Mouse (Mus musculus) midbrain, embryonic 13.5 days (tissue): ENCODE results near the gene Ulk3. TPM values are rescaled to one million over a fixed set of nuclear protein-coding genes. Genes with fewer than 3 reads are reported as not detected.
A peak's percentile ranks its signal among the peaks of the same experiment; 100 is the strongest.

Experiments used
- ATAC-seq: fragments of 200-750 bp; cut with Nextera tagmentation; 2 replicates; pipeline ENCODE4 v1.8.0; 2017; ENCODE audit warnings: mild to moderate bottlenecking, moderate TSS enrichment, moderate library complexity
- H3K27ac ChIP-seq: fragments of 300-500 bp; sonication (generic); 2 replicates; pipeline ENCODE4 v1.5.1; 2015; ENCODE audit warnings: inconsistent platforms, mild to moderate bottlenecking, moderate library complexity
- H3K27me3 ChIP-seq: fragments of 300-500 bp; sonication (generic); 2 replicates; pipeline ENCODE4 v1.6.1; 2015; ENCODE audit warnings: mild to moderate bottlenecking, inconsistent platforms
- H3K36me3 ChIP-seq: fragments of 300-500 bp; sonication (generic); 2 replicates; pipeline ENCODE4 v1.6.1; 2015; ENCODE audit warnings: mild to moderate bottlenecking, inconsistent platforms
- H3K4me1 ChIP-seq: fragments of 300-500 bp; sonication (generic); replicated peaks from 2 replicates; pipeline ENCODE4 v1.6.1; 2015; ENCODE audit warnings: inconsistent platforms
- H3K4me2 ChIP-seq: fragments of 300-500 bp; sonication (generic); replicated peaks from 2 replicates; pipeline ENCODE4 v1.6.1; 2015; ENCODE audit warnings: moderate library complexity, mild to moderate bottlenecking, inconsistent platforms
- H3K4me3 ChIP-seq: fragments of 300-500 bp; sonication (generic); replicated peaks from 2 replicates; pipeline ENCODE4 v1.5.1; 2015; ENCODE audit warnings: mild to moderate bottlenecking, inconsistent platforms
- H3K9ac ChIP-seq: fragments of 300-500 bp; sonication (generic); replicated peaks from 2 replicates; pipeline ENCODE4 v1.6.1; 2015; ENCODE audit warnings: mild to moderate bottlenecking, inconsistent platforms
- H3K9me3 ChIP-seq: fragments of 300-500 bp; sonication (generic); 2 replicates; pipeline ENCODE4 v1.6.1; 2016; ENCODE audit warnings: mild to moderate bottlenecking, inconsistent platforms
- WGBS: fragments of 180-500 bp; shearing (Covaris S2); methylation state at CpG from one replicate; pipeline ENCODE4 v1.1.7; 2015; 5-methylcytosine and 5-hydroxymethylcytosine counted together
- polyA plus RNA-seq: library from polyadenylated mRNA; unstranded; fragments of >200 nt; fragmentation: Nextera tagmentation; extraction: Ambion mirVana; gene quantifications from 2 replicates; pipeline ENCODE4 v1.2.1, GENCODE M21; 2015

Ulk3 gene
- polyA plus RNA-seq, 1 experiment from 2014 or later = 23.5 TPM

DNA sequence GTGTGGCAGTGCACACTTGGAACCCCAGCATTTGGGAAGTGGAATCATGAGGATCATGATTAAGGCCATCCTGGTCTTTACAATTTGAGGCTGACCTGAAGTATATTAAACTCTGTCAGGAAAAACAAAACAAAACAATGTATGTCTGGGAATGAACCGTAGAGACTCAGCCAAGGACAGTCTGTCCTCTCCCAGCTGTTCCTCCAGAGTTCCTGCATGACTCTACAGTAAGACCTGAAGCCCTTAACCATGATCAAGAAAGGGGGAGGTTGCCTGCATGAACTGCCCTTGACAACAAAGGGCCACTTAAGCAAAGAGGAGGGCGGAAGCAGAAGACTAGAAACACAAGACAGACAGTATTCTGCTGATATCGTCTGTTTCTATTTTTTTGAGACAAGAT, 13.7 kb upstream of the Ulk3 start:
- Histone ChIP-seq H3K36me3 (peaks cover 55% of the 10 kb centered on the region), H3K4me2 (no peak overlapping the region), H3K27me3 (no peaks in the 10 kb centered on the region), H3K27ac (no peak overlapping the region), H3K4me3 (no peak overlapping the region), H3K9me3 (no peaks in the 10 kb centered on the region), H3K4me1 (no peaks in the 10 kb centered on the region), H3K9ac (no peak overlapping the region)
- 85% methylated on average over 3 of the region's 3 CpGs for WGBS
- no peak for ATAC-seq

DNA sequence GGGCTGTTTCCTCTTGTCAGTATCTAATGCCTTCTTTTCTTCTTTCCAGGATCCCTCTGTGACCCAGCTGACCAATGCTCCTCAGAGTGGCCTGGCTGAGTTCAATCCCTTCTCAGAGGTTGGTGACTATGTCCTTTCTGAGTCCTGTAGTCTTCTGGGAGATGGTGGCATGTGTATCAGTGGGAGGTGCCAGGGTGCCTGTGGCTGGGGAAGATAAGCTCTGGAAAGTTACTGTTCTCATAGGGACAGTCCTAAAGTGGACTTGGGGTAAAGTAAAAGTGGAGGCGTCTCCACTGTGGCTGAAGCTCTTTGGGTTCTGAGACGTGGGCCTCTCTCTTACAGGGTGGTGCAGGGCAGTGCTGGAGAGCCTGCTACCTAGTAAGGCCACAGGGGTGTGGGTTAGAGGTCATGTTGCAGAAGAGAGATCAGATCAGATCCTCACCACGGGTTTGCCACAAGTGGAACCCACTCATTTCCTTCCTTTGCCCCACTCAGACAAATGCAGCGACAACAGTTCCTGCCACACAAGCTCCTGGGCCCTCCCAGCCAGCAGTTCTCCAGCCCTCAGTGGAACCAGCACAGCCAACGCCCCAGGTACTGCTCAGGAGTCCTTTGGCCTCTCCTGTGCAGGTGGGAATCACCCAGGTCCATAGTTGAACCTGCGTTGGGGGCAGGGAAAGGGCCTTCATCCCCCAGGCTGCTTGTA, 12.0 kb upstream of the Ulk3 start:
- Histone ChIP-seq H3K4me3 (no peak overlapping the region), H3K4me2 (no peak overlapping the region), H3K9me3 (no peaks in the 10 kb centered on the region), H3K27me3 (no peaks in the 10 kb centered on the region), H3K36me3 (peaks cover 59% of the 10 kb centered on the region), H3K4me1 (no peaks in the 10 kb centered on the region), H3K9ac (no peak overlapping the region), H3K27ac (no peak overlapping the region)
- ATAC-seq = no peak
- 86% methylated on average over 6 of the region's 6 CpGs for WGBS

DNA sequence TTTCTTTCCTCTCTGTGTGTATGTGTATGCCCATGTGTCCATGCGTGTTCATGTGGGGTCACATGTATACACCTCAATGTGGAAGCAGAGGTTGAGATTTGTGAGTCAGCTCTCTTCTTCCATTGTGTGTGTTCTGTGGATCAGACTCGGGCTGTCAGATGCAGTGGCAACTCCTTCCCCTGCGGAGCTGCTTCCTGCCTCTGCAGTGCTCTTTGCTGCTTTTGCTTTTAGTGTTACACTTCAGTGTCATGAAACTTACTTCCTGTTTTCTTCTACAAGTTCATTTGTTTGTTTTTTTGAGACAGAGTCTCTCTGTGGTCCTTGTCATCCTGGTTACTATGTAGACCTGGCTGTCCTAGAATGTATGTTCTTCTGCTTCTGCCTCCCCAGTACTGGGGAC, 4.3 kb upstream of the Ulk3 start:
- no peak overlapping the region for H3K4me2 ChIP-seq
- H3K27ac ChIP-seq = no peak overlapping the region
- no peak overlapping the region for H3K9ac ChIP-seq
- 88% methylated on average over 3 of the region's 3 CpGs for WGBS
- H3K9me3 ChIP-seq = no peaks in the 10 kb centered on the region
- ATAC-seq = no peak
- H3K36me3 ChIP-seq = peaks cover 74% of the 10 kb centered on the region
- peaks cover 8% of the 10 kb centered on the region for H3K4me1 ChIP-seq
- H3K4me3 ChIP-seq = no peak overlapping the region
- H3K27me3 ChIP-seq = no peaks in the 10 kb centered on the region

DNA sequence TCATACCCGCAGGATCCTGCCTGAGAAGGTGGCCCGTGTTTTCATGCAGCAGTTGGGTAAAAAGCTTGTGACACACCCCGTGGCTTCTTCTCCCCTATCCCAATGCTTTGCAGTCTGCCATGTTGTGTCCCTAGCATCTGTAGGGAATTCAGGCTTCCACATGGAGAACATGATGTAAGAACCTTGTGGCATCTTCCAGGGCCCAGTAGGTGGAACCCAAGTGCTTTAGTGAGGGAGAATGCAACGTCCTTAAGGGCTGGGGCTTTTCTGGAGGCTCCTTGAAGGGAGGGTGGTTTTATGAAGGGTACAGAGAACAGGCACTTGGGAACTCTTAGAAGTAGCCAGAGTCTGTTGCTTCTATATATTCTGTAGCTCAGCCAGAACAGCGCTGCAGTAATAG, 1.5 kb downstream of the Ulk3 start:
- Histone ChIP-seq H3K27ac (no peak overlapping the region), H3K27me3 (no peaks in the 10 kb centered on the region), H3K4me3 (no peak overlapping the region), H3K4me1 (peaks cover 21% of the 10 kb centered on the region), H3K36me3 (peaks cover 56% of the 10 kb centered on the region), H3K4me2 (no peak overlapping the region), H3K9ac (no peak overlapping the region), H3K9me3 (no peaks in the 10 kb centered on the region)
- no peak for ATAC-seq
- 38% methylated on average over 5 of the region's 5 CpGs for WGBS

DNA sequence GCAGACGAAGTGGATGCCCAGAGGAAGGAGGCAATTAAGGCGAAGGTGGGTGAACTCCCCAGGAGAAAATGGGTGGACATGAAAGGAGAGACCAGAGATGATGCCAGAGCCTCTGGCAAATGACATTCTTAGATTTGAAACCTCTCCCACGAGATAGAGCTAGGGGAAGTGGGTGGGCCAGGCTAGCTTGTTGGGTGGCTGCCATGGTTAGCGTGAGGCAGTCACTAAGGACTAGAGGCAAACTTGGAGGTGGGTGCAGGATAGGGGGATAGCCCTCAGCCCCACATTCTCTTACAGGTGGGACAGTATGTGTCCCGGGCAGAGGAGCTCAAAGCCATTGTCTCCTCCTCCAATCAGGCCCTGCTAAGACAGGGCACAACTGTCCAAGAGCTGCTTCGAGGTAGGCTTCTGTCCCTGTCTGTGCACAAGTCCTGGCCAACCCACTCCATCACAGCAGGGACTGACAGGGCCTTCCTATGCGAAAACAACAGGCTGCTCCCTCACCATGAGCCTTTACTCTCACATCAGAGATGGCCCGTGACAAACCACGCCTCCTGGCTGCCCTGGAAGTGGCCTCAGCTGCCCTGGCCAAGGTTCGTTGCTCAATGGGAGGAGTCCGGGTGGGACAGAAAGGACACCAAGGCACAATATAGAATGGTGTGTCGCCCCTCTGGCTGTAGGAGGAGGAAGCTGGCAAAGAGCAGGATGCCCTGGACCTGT, 4.4 kb downstream of the Ulk3 start:
- Histone ChIP-seq H3K27ac (no peak overlapping the region), H3K36me3 (peaks cover 36% of the 10 kb centered on the region), H3K4me2 (no peak overlapping the region), H3K9ac (no peak overlapping the region), H3K9me3 (no peaks in the 10 kb centered on the region), H3K27me3 (no peaks in the 10 kb centered on the region), H3K4me3 (no peak overlapping the region), H3K4me1 (peaks cover 35% of the 10 kb centered on the region)
- WGBS = 52% methylated on average over 12 of the region's 12 CpGs
- no peak for ATAC-seq

DNA sequence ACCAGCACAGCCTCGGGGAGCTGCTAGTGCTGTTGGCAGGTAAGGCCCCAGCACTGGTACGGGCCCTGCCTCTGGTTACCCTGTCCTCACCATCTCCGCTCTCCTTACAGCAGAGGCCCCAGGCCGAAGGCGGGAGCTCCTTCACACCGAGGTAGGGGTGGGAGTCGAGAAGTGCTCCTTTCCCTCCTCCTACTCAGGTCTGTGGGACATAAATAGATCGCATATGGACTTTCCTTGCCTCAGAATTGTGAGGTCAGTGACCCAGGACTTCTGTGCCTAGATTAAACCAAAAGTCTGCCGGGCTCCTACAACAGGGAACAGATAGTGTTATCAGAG, 4.9 kb downstream of the Ulk3 start:
- no peak overlapping the region for H3K9ac ChIP-seq
- H3K4me2 ChIP-seq = no peak overlapping the region
- H3K9me3 ChIP-seq = no peaks in the 10 kb centered on the region
- no peak overlapping the region for H3K4me3 ChIP-seq
- H3K36me3 ChIP-seq = peaks cover 36% of the 10 kb centered on the region
- WGBS = 73% methylated on average over 9 of the region's 9 CpGs
- H3K27me3 ChIP-seq = no peaks in the 10 kb centered on the region
- H3K4me1 ChIP-seq = peaks cover 36% of the 10 kb centered on the region
- no peak for ATAC-seq
- H3K27ac ChIP-seq = no peak overlapping the region

DNA sequence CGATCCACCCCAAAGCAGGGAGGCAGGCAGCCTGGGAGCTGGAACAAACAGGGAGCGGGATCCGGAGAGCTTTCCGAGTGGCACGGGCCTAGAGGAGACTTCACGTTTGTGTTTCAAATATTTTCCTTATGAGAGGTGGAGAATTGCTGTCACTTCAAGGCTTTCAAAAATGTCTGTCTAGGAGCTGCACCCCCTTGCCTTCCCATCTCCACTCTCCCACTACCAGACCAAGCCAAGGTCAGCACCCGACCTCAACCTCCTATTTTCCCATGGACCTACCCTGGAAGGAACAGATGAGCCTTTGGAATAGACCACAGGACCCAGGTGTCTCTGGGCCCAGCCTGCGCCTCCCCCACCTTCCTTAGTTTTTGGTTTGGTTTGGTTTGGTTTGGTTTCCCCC, 8.0 kb downstream of the Ulk3 start:
- H3K27ac ChIP-seq = no peak overlapping the region
- H3K9ac ChIP-seq = no peak overlapping the region
- peaks cover 42% of the 10 kb centered on the region for H3K4me1 ChIP-seq
- no peak for ATAC-seq
- H3K4me3 ChIP-seq = no peak overlapping the region
- no peaks in the 10 kb centered on the region for H3K9me3 ChIP-seq
- no peak overlapping the region for H3K4me2 ChIP-seq
- no peaks in the 10 kb centered on the region for H3K27me3 ChIP-seq
- WGBS = 84% methylated on average over 8 of the region's 8 CpGs
- peaks cover 33% of the 10 kb centered on the region for H3K36me3 ChIP-seq

DNA sequence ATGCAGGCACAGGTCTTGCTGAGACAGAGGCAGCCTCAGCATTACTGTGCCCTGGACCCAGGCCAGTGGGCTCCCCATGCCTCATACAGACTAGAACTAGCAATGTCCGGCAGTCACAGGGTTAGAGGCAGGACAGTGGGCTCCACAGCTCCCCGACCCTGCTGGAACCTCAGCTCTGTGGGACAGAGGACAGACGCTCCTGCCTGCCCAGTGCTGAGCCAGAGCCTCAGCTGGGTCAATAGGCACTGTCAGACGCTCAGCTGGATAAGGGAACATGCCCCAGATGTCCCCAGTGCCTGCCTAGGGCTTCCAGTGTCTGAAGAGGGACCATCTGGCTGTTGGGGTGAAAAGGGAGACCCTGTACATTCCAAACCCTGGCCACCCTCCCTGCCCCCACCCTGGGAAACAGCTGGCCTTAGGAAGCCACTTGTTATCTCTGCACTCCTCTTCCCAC, 8.7 kb downstream of the Ulk3 start:
- no peak overlapping the region for H3K9ac ChIP-seq
- peaks cover 42% of the 10 kb centered on the region for H3K4me1 ChIP-seq
- H3K27me3 ChIP-seq = no peaks in the 10 kb centered on the region
- 20% methylated on average over 4 of the region's 4 CpGs for WGBS
- peaks cover 26% of the 10 kb centered on the region for H3K36me3 ChIP-seq
- H3K9me3 ChIP-seq = no peaks in the 10 kb centered on the region
- ATAC-seq = peak; percentile 28
- H3K4me2 ChIP-seq = no peak overlapping the region
- H3K27ac ChIP-seq = no peak overlapping the region
- H3K4me3 ChIP-seq = no peak overlapping the region

DNA sequence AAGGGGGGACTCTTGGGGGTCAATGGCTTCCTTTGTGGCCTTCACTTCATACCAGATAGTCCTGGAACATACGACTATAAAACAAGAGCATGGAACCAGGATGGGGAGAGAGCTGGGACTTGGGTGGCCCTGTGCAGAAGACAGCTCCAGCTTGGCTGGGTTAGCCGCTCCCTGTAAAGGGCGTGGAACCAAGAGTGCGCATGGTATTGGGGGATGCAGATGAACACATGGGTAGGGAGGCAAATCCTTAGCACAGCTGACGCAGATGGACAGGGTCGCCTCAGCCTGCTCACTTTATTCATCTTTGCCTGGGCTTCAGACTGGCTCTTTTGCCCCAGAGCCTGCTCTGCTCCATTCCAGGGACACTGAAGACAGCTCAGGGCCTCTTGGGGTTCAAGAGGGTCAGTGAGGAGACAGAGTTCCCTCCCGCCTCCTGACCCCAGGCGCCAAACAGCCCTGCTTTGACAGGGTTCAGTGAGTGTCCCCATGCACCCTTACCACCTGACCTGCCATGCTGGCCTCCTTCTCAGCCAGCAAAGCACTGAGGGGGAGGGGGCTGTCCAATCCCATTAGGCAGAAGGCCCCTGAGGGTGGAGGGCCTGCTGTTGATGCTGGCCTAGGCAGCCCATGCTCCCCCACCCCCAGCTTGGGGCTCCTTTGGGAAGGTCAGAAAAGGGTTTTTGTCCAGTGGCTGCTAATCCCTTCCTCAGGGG, 9.8 kb downstream of the Ulk3 start:
- no peak overlapping the region; the same call in 1 of the 2 replicates for H3K9ac ChIP-seq
- no peak overlapping the region for H3K4me2 ChIP-seq
- no peak overlapping the region for H3K4me3 ChIP-seq
- 0 out of 2 replicates have a peak, but pooled peaks cover 4% of the 10 kb centered on the region for H3K27me3 ChIP-seq
- whole genome bisulfite sequencing = 28% methylated on average over 8 of the region's 8 CpGs
- peak; percentile 53 for ATAC-seq
- H3K27ac ChIP-seq = peak overlapping the region; percentile 66
- peaks cover 42% of the 10 kb centered on the region for H3K4me1 ChIP-seq
- no peaks in the 10 kb centered on the region for H3K9me3 ChIP-seq
- peaks cover 16% of the 10 kb centered on the region for H3K36me3 ChIP-seq

DNA sequence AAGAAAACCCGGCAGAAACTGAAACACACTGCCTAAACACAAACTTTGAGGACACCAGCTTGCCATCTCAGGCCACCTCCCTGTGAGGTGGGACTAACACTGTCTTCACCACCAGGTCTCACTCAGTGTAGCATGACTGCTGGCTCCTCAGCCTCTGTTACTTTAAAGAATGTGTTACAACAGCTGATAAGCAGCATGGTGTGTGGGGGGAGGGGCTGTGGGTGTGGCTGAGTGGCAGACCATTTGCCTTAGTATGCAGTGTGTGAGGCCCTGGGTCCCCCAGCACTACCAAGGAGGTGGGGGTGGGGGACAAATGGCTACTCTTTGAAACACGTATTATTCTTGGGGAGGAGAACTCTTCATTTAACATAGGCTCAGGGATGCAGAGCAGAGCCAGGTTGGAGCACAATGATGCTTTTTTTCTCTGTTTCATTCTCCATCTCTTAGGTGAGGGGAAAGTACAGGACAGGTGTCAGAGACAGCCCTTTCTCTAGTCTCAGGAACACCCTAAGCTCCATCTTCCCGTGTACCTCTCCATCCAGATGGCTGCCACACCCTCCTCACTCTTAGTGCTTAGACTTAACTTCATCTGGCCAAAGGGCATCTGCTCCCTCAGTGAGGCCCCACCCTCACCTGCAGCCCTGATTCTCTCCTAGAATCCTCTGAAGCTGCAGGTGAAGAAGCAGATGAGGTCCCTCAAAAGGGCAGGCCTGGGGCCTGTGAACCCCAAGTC, 11.5 kb downstream of the Ulk3 start:
- Histone ChIP-seq H3K4me3 (no peak overlapping the region), H3K4me1 (peaks cover 49% of the 10 kb centered on the region), H3K9me3 (no peaks in the 10 kb centered on the region), H3K4me2 (no peak overlapping the region), H3K36me3 (no peaks in the 10 kb centered on the region), H3K27me3 (peaks cover 20% of the 10 kb centered on the region), H3K27ac (no peak overlapping the region), H3K9ac (no peak overlapping the region)
- 0 out of 2 replicates have a peak, but pooled peaks have one; percentile 27 for ATAC-seq
- WGBS = 10% methylated on average over 3 of the region's 3 CpGs

DNA sequence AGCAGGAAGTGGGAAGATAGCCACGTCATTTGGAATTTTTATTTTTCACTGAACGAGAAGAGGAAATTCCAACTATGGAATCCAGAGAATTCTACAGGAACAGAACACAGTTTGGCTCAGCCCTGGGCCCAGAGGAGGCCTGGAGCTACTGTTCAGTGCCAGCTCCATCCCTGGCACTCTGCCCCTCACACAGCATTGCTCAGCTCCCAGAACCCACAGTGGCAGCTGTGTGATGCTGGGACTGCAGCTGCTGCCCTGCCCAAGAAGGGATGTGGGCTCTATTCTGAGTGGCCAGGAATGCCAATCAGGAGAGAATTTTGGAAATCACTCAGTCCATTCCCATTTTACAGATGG, 12.1 kb downstream of the Ulk3 start:
- Histone ChIP-seq H3K36me3 (no peaks in the 10 kb centered on the region), H3K9me3 (no peaks in the 10 kb centered on the region), H3K9ac (no peak overlapping the region), H3K27me3 (peaks cover 24% of the 10 kb centered on the region), H3K4me1 (peaks cover 55% of the 10 kb centered on the region), H3K4me3 (no peak overlapping the region), H3K27ac (no peak overlapping the region), H3K4me2 (no peak overlapping the region)
- no peak for ATAC-seq
- WGBS = 75% methylated on average over 2 of the region's 2 CpGs

DNA sequence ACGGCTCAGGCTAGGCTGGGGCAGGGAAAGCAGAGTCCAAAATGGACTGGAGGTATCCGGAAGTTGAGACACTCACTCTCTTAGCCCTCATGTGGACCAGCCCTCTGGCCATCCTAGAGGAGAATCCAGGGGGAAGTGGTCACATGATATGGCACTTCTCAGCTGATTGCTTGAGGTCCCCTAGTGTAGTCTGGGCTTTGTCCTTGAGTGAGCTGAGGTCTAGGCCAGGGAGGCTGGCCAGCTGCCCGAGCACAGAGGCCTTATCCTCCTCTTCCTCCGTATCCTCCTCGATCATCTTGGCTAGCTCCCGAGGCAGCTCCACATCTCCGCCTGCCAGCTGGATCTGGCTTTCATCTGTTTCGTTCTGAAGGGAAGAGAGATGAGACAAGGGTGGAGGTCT, 12.8 kb downstream of the Ulk3 start:
- Histone ChIP-seq H3K4me2 (no peak overlapping the region), H3K27me3 (peaks cover 31% of the 10 kb centered on the region), H3K27ac (no peak overlapping the region), H3K4me3 (no peak overlapping the region), H3K9me3 (no peaks in the 10 kb centered on the region), H3K9ac (no peak overlapping the region), H3K4me1 (peaks cover 62% of the 10 kb centered on the region), H3K36me3 (no peaks in the 10 kb centered on the region)
- no peak for ATAC-seq
- WGBS = 80% methylated on average over 8 of the region's 8 CpGs
